Mouse (Mus musculus) embryonic facial prominence, embryonic 13.5 days (tissue): ENCODE measurements around the gene Tbl3. TPM values are rescaled to one million over a fixed set of nuclear protein-coding genes. Genes with fewer than 3 reads are reported as not detected.

Experiments used
- ATAC-seq: fragments of 200-750 bp; cut with Nextera tagmentation; 2 replicates; pipeline ENCODE4 v1.8.0; 2017; ENCODE audit warnings: low read depth; ENCODE audit not compliant: insufficient number of reproducible peaks, insufficient read depth, low FRiP score, low TSS enrichment
- H3K27ac ChIP-seq: fragments of 300-500 bp; sonication (generic); 2 replicates; pipeline ENCODE4 v1.5.1; 2015; ENCODE audit warnings: moderate library complexity, mild to moderate bottlenecking, inconsistent platforms
- H3K27me3 ChIP-seq: fragments of 300-500 bp; sonication (generic); 2 replicates; pipeline ENCODE4 v1.6.1; 2015; ENCODE audit warnings: mild to moderate bottlenecking, inconsistent platforms
- H3K36me3 ChIP-seq: fragments of 300-500 bp; sonication (generic); 2 replicates; pipeline ENCODE4 v1.6.1; 2015; ENCODE audit warnings: mild to moderate bottlenecking, inconsistent platforms
- H3K4me1 ChIP-seq: fragments of 300-500 bp; sonication (generic); 2 replicates; pipeline ENCODE4 v1.6.1; 2015; ENCODE audit warnings: inconsistent platforms
- H3K4me2 ChIP-seq: fragments of 300-500 bp; sonication (generic); 2 replicates; pipeline ENCODE4 v1.6.1; 2015; ENCODE audit warnings: moderate library complexity, mild to moderate bottlenecking, inconsistent platforms
- H3K4me3 ChIP-seq: fragments of 300-500 bp; sonication (generic); 2 replicates; pipeline ENCODE4 v1.5.1; 2015; ENCODE audit warnings: mild to moderate bottlenecking, inconsistent platforms
- H3K9ac ChIP-seq: fragments of 300-500 bp; sonication (generic); 2 replicates; pipeline ENCODE4 v1.6.1; 2015; ENCODE audit warnings: mild to moderate bottlenecking, inconsistent platforms
- H3K9me3 ChIP-seq: fragments of 300-500 bp; sonication (generic); 2 replicates; pipeline ENCODE4 v1.6.1; 2016; ENCODE audit warnings: inconsistent platforms
- WGBS: fragments of 180-500 bp; shearing (Covaris S2); methylation state at CpG from one replicate; pipeline ENCODE4 v1.1.7; 2015; ENCODE audit warnings: mixed read lengths; 5-methylcytosine and 5-hydroxymethylcytosine counted together
- polyA plus RNA-seq: library from polyadenylated mRNA; unstranded; fragments of >200 nt; fragmentation: Nextera tagmentation; extraction: Ambion mirVana; gene quantifications from 2 replicates; pipeline ENCODE4 v1.2.1, GENCODE M21; 2015

The Tbl3 gene
- polyA plus RNA-seq, 1 experiment from 2014 or later, result 81.6 TPM

- no peak for ATAC-seq
- 19% methylated on average over 23 of the region's 23 CpGs for WGBS
- H3K9me3 ChIP-seq, result no peaks in the 10 kb centered on the region
- peak overlapping the region; percentile 55 for H3K4me2 ChIP-seq
- H3K27ac ChIP-seq, result no peak overlapping the region
- peak overlapping the region; percentile 31 for H3K4me3 ChIP-seq
- peak overlapping the region; percentile 58 for H3K9ac ChIP-seq
- peaks cover 21% of the 10 kb centered on the region for H3K4me1 ChIP-seq
- H3K36me3 ChIP-seq, result peaks cover 8% of the 10 kb centered on the region
- H3K27me3 ChIP-seq, result peaks cover 58% of the 10 kb centered on the region
Observed at GRCm38 (mm10) chr17:24687599-24687998, 19.9 kb downstream of the Tbl3 start.

GRCm38 (mm10) chr17:24687146-24687595 lies 20.3 kb downstream of the Tbl3 start:
- Histone ChIP-seq H3K9ac (peak overlapping the region; percentile 58), H3K27me3 (peaks cover 58% of the 10 kb centered on the region), H3K4me2 (peak overlapping the region; percentile 55), H3K4me1 (peaks cover 21% of the 10 kb centered on the region), H3K36me3 (peaks cover 5% of the 10 kb centered on the region), H3K9me3 (no peaks in the 10 kb centered on the region), H3K4me3 (peak overlapping the region; percentile 31), H3K27ac (no peak overlapping the region)
- 2% methylated on average over 25 of the region's 25 CpGs for WGBS
- no peak for ATAC-seq

- Histone ChIP-seq H3K9me3 (no peaks in the 10 kb centered on the region), H3K27me3 (peaks cover 58% of the 10 kb centered on the region), H3K27ac (no peak overlapping the region), H3K4me1 (peaks cover 21% of the 10 kb centered on the region), H3K9ac (no peak overlapping the region), H3K4me2 (peak overlapping the region; percentile 44), H3K4me3 (no peak overlapping the region), H3K36me3 (peaks cover 8% of the 10 kb centered on the region)
- ATAC-seq, result no peak
- 29% methylated on average over 16 of the region's 16 CpGs for WGBS
Observed at GRCm38 (mm10) chr17:24686514-24686913, 20.9 kb downstream of the Tbl3 start.

GRCm38 (mm10) chr17:24677500-24678080 lies 29.9 kb downstream of the Tbl3 start:
- Histone ChIP-seq H3K27ac (no peak overlapping the region), H3K4me2 (no peak overlapping the region), H3K9ac (no peak overlapping the region), H3K36me3 (peaks cover 64% of the 10 kb centered on the region), H3K9me3 (no peaks in the 10 kb centered on the region), H3K27me3 (no peaks in the 10 kb centered on the region), H3K4me3 (no peak overlapping the region), H3K4me1 (peaks cover 6% of the 10 kb centered on the region; the same call in 1 of the 2 replicates)
- no peak for ATAC-seq
- WGBS, result 92% methylated on average over 24 of the region's 24 CpGs

GRCm38 (mm10) chr17:24676877-24677276 lies 30.6 kb downstream of the Tbl3 start:
- H3K4me3 ChIP-seq, result no peak overlapping the region
- H3K27ac ChIP-seq, result no peak overlapping the region
- no peak for ATAC-seq
- no peaks in the 10 kb centered on the region for H3K9me3 ChIP-seq
- peaks cover 59% of the 10 kb centered on the region for H3K36me3 ChIP-seq
- no peak overlapping the region for H3K4me2 ChIP-seq
- H3K9ac ChIP-seq, result no peak overlapping the region
- WGBS, result 95% methylated on average over 5 of the region's 5 CpGs
- no peaks in the 10 kb centered on the region for H3K27me3 ChIP-seq
- H3K4me1 ChIP-seq, result peaks cover 13% of the 10 kb centered on the region

- H3K4me2 ChIP-seq, result no peak overlapping the region
- peaks cover 20% of the 10 kb centered on the region for H3K4me1 ChIP-seq
- ATAC-seq, result no peak
- H3K36me3 ChIP-seq, result peaks cover 53% of the 10 kb centered on the region
- no peaks in the 10 kb centered on the region for H3K27me3 ChIP-seq
- no peaks in the 10 kb centered on the region for H3K9me3 ChIP-seq
- no peak overlapping the region for H3K4me3 ChIP-seq
- WGBS, result 62% methylated on average over 2 of the region's 2 CpGs
- no peak overlapping the region for H3K27ac ChIP-seq
- H3K9ac ChIP-seq, result peak overlapping the region; percentile 46; the same call in 1 of the 2 replicates
Observed at GRCm38 (mm10) chr17:24676187-24676586, 31.3 kb downstream of the Tbl3 start.

- no peak overlapping the region for H3K9ac ChIP-seq
- 79% methylated on average over 7 of the region's 7 CpGs for WGBS
- no peak overlapping the region for H3K4me3 ChIP-seq
Observed at GRCm38 (mm10) chr17:24674277-24674676, 33.2 kb downstream of the Tbl3 start.

GRCm38 (mm10) chr17:24672141-24672540 lies 35.3 kb downstream of the Tbl3 start:
- H3K27ac ChIP-seq, result no peak overlapping the region
- H3K27me3 ChIP-seq, result no peaks in the 10 kb centered on the region
- ATAC-seq, result no peak
- H3K4me3 ChIP-seq, result no peak overlapping the region
- H3K9me3 ChIP-seq, result no peaks in the 10 kb centered on the region
- H3K36me3 ChIP-seq, result peaks cover 12% of the 10 kb centered on the region
- peak overlapping the region; percentile 84 for H3K4me2 ChIP-seq
- H3K4me1 ChIP-seq, result peaks cover 34% of the 10 kb centered on the region
- H3K9ac ChIP-seq, result no peak overlapping the region
- WGBS, result 19% methylated on average over 5 of the region's 5 CpGs

More at GRCm38 (mm10) chr17:24674277-24674676, 33.2 kb downstream of the Tbl3 start:
- no peaks in the 10 kb centered on the region for H3K27me3 ChIP-seq
- peaks cover 29% of the 10 kb centered on the region for H3K4me1 ChIP-seq
- no peak overlapping the region for H3K4me2 ChIP-seq
- ATAC-seq, result no peak
- peaks cover 33% of the 10 kb centered on the region for H3K36me3 ChIP-seq
- H3K9me3 ChIP-seq, result no peaks in the 10 kb centered on the region
- H3K27ac ChIP-seq, result 0 out of 2 replicates have a peak overlapping the region, but pooled peaks have one; percentile 8

GRCm38 (mm10) chr17:24671346-24671745 lies 36.1 kb downstream of the Tbl3 start:
- Histone ChIP-seq H3K9ac (peak overlapping the region; percentile 99), H3K36me3 (peaks cover 5% of the 10 kb centered on the region; the same call in 1 of the 2 replicates), H3K27ac (no peak overlapping the region), H3K9me3 (no peaks in the 10 kb centered on the region), H3K4me1 (peaks cover 34% of the 10 kb centered on the region), H3K4me2 (peak overlapping the region; percentile 84), H3K4me3 (peak overlapping the region; percentile 98), H3K27me3 (no peaks in the 10 kb centered on the region)
- 65% methylated on average over 5 of the region's 5 CpGs for WGBS
- ATAC-seq, result no peak

- peak overlapping the region; percentile 98 for H3K4me3 ChIP-seq
- peak overlapping the region; percentile 99 for H3K9ac ChIP-seq
- H3K9me3 ChIP-seq, result no peaks in the 10 kb centered on the region
- WGBS, result 10% methylated on average over 8 of the region's 8 CpGs
- no peak for ATAC-seq
- peak overlapping the region; percentile 84 for H3K4me2 ChIP-seq
- no peaks in the 10 kb centered on the region for H3K27me3 ChIP-seq
- H3K36me3 ChIP-seq, result 0 out of 2 replicates have a peak, but pooled peaks cover 5% of the 10 kb centered on the region
- H3K27ac ChIP-seq, result peak overlapping the region; percentile 81
- H3K4me1 ChIP-seq, result peaks cover 34% of the 10 kb centered on the region
Observed at GRCm38 (mm10) chr17:24670246-24670844, 37.1 kb downstream of the Tbl3 start.

GRCm38 (mm10) chr17:24669545-24670245 lies 37.8 kb downstream of the Tbl3 start, which contains the start of gene Zfp598:
Zfp598 (plus strand) TSS chr17:24669687.
- H3K4me1 ChIP-seq, result peaks cover 34% of the 10 kb centered on the region
- peak within 1 kb of the TSS; percentile 84 for H3K4me2 ChIP-seq
- peak within 1 kb of the TSS; percentile 81 for H3K27ac ChIP-seq
- peak within 1 kb of the TSS; percentile 99 for H3K9ac ChIP-seq
- peak; percentile 96 for ATAC-seq
- no peaks in the 10 kb centered on the region for H3K27me3 ChIP-seq
- H3K4me3 ChIP-seq, result peak within 1 kb of the TSS; percentile 98
- WGBS, result under 1% methylated on average over 79 of the region's 80 CpGs
- H3K9me3 ChIP-seq, result no peaks in the 10 kb centered on the region
- H3K36me3 ChIP-seq, result 0 out of 2 replicates have a peak, but pooled peaks cover 5% of the 10 kb centered on the region
